Mouse (Mus musculus) midbrain, embryonic 15.5 days (tissue): Measurements from ENCODE around the gene Atf5. TPM values are rescaled to one million over a fixed set of nuclear protein-coding genes. Genes with fewer than 3 reads are reported as not detected.

Experiments
- ATAC-seq: fragments of 200-750 bp; cut with Nextera tagmentation; replicated peaks from 2 replicates; pipeline ENCODE4 v1.8.0; 2017; ENCODE audit warnings: moderate TSS enrichment
- H3K27ac ChIP-seq: fragments of 300-500 bp; sonication (generic); 2 replicates; pipeline ENCODE4 v1.5.1; 2015; ENCODE audit warnings: mild to moderate bottlenecking, inconsistent platforms
- H3K27me3 ChIP-seq: fragments of 300-500 bp; sonication (generic); replicated peaks from 2 replicates; pipeline ENCODE4 v1.6.1; 2015; ENCODE audit warnings: inconsistent platforms
- H3K36me3 ChIP-seq: fragments of 300-500 bp; sonication (generic); replicated peaks from 2 replicates; pipeline ENCODE4 v1.6.1; 2015; ENCODE audit warnings: inconsistent platforms
- H3K4me1 ChIP-seq: fragments of 300-500 bp; sonication (generic); 2 replicates; pipeline ENCODE4 v1.6.1; 2015; ENCODE audit warnings: inconsistent platforms
- H3K4me2 ChIP-seq: fragments of 300-500 bp; sonication (generic); 2 replicates; pipeline ENCODE4 v1.6.1; 2015; ENCODE audit warnings: inconsistent platforms, mild to moderate bottlenecking, moderate library complexity
- H3K4me3 ChIP-seq: fragments of 300-500 bp; sonication (generic); 2 replicates; pipeline ENCODE4 v1.5.1; 2015; ENCODE audit warnings: mild to moderate bottlenecking, inconsistent platforms
- H3K9ac ChIP-seq: fragments of 300-500 bp; sonication (generic); 2 replicates; pipeline ENCODE4 v1.6.1; 2015; ENCODE audit warnings: mild to moderate bottlenecking, inconsistent platforms
- H3K9me3 ChIP-seq: fragments of 300-500 bp; sonication (generic); 2 replicates; pipeline ENCODE4 v1.6.1; 2016; ENCODE audit warnings: inconsistent platforms
- WGBS: fragments of 180-500 bp; shearing (Covaris S2); methylation state at CpG from one replicate; pipeline ENCODE4 v1.1.7; 2015; ENCODE audit warnings: mixed read lengths; 5-methylcytosine and 5-hydroxymethylcytosine counted together
- microRNA counts: library from miRNA; unstranded; fragments of <30 nt; microRNA quantifications from one replicate; lab custom pipeline; 2016
- microRNA-seq: library from miRNA; unstranded; fragments of <30 nt; microRNA quantifications from one replicate; pipeline ENCODE4, GENCODE M21; 2016
- polyA plus RNA-seq: library from polyadenylated mRNA; unstranded; fragments of >200 nt; fragmentation: Nextera tagmentation; extraction: Ambion mirVana; gene quantifications from 2 replicates; pipeline ENCODE4 v1.2.1, GENCODE M21; 2015

The Atf5 gene
- polyA plus RNA-seq, 1 experiment from 2014 or later = 2.8 TPM

GRCm38 (mm10) chr7:44776849-44777498 lies 39.5 kb downstream of the Atf5 start:
- Histone ChIP-seq H3K27ac (no peak overlapping the region), H3K9me3 (no peaks in the 10 kb centered on the region), H3K4me1 (no peaks in the 10 kb centered on the region), H3K9ac (no peak overlapping the region), H3K4me2 (no peak overlapping the region), H3K4me3 (no peak overlapping the region), H3K27me3 (no peaks in the 10 kb centered on the region), H3K36me3 (no peaks in the 10 kb centered on the region; the same call in 1 of the 2 replicates)
- no peak for ATAC-seq
- WGBS = 95% methylated on average over 9 of the region's 9 CpGs

GRCm38 (mm10) chr7:44772591-44773204 lies 43.8 kb downstream of the Atf5 start:
- Histone ChIP-seq H3K4me3 (no peak overlapping the region), H3K4me1 (no peaks in the 10 kb centered on the region), H3K36me3 (peaks cover 11% of the 10 kb centered on the region), H3K27ac (no peak overlapping the region), H3K27me3 (no peaks in the 10 kb centered on the region), H3K9me3 (no peaks in the 10 kb centered on the region), H3K9ac (no peak overlapping the region), H3K4me2 (no peak overlapping the region)
- no peak for ATAC-seq
- WGBS = 92% methylated on average over 8 of the region's 8 CpGs

- 16% methylated on average over 6 of the region's 6 CpGs for WGBS
- Histone ChIP-seq H3K27ac (no peak overlapping the region), H3K27me3 (no peaks in the 10 kb centered on the region), H3K4me1 (no peaks in the 10 kb centered on the region), H3K9me3 (no peaks in the 10 kb centered on the region), H3K4me3 (no peak overlapping the region), H3K36me3 (peaks cover 11% of the 10 kb centered on the region), H3K9ac (no peak overlapping the region), H3K4me2 (no peak overlapping the region)
- no peak for ATAC-seq
Observed at GRCm38 (mm10) chr7:44770046-44770578, 46.3 kb downstream of the Atf5 start.

GRCm38 (mm10) chr7:44768129-44768528 lies 48.3 kb downstream of the Atf5 start:
- ATAC-seq = no peak
- no peak overlapping the region for H3K27ac ChIP-seq
- no peak overlapping the region for H3K9ac ChIP-seq
- peaks cover 15% of the 10 kb centered on the region for H3K36me3 ChIP-seq
- no peaks in the 10 kb centered on the region for H3K9me3 ChIP-seq
- no peak overlapping the region for H3K4me2 ChIP-seq
- no peaks in the 10 kb centered on the region for H3K4me1 ChIP-seq
- WGBS = 91% methylated on average over 5 of the region's 5 CpGs
- H3K27me3 ChIP-seq = no peaks in the 10 kb centered on the region
- H3K4me3 ChIP-seq = no peak overlapping the region

MicroRNA genes within 50 kb of the gene (microRNA counts, 519-probe panel; counts per million panel counts)
- microRNA mmu-miR-707 (lab: Ali Mortazavi, UCI) = not detected

Small RNA genes within 50 kb of the gene (microRNA-seq; reads per million reads assigned to microRNA genes)
- gene Mir707 = not detected

Other genes starting within 250 kb of the Atf5 start
- 1.1 and 1.4 TPM in 2 replicates for gene Napsa, start 244.3 kb downstream of the Atf5 start, polyA plus RNA-seq
- 5.8 and 8.0 TPM in 2 replicates for gene Kcnc3, start 226.0 kb downstream of the Atf5 start, polyA plus RNA-seq
- 2.3 and 2.9 TPM in 2 replicates for gene Myh14, start 145.8 kb downstream of the Atf5 start, polyA plus RNA-seq
- not detected in 2 replicates for gene Izumo2, start 107.9 kb downstream of the Atf5 start, polyA plus RNA-seq
- gene Vrk3, start 68.2 kb downstream of the Atf5 start, polyA plus RNA-seq = 28.4 and 29.7 TPM in 2 replicates
- 1.4 and 1.5 TPM in 2 replicates for gene Zfp473, start 65.6 kb downstream of the Atf5 start, polyA plus RNA-seq
- 49.9 and 52.7 TPM in 2 replicates for gene Nup62, start 570 bp downstream of the Atf5 start, polyA plus RNA-seq
- 1.6 and 2.2 TPM in 2 replicates for gene Il4i1, start 271 bp downstream of the Atf5 start, polyA plus RNA-seq
- gene Akt1s1, start 32.3 kb upstream of the Atf5 start, polyA plus RNA-seq = 89.7 and 91.1 TPM in 2 replicates
- gene Tbc1d17, start 32.4 kb upstream of the Atf5 start, polyA plus RNA-seq = 121 and 122 TPM in 2 replicates
- 30.5 and 32.8 TPM in 2 replicates for gene Pnkp, start 40.5 kb upstream of the Atf5 start, polyA plus RNA-seq
- 517 and 553 TPM in 2 replicates for gene Ptov1, start 53.1 kb upstream of the Atf5 start, polyA plus RNA-seq
- gene Med25, start 76.1 kb upstream of the Atf5 start, polyA plus RNA-seq = 179 TPM in 2 replicates
- gene Fuz, start 79.4 kb upstream of the Atf5 start, polyA plus RNA-seq = 20.3 and 22.9 TPM in 2 replicates
- 122 and 140 TPM in 2 replicates for gene Ap2a1, start 112.8 kb upstream of the Atf5 start, polyA plus RNA-seq
- 0.11 and 0.21 TPM in 2 replicates for gene Tsks, start 126.5 kb upstream of the Atf5 start, polyA plus RNA-seq
- gene Cpt1c, start 158.2 kb upstream of the Atf5 start, polyA plus RNA-seq = 56.5 and 58.2 TPM in 2 replicates
- gene Prmt1, start 169.9 kb upstream of the Atf5 start, polyA plus RNA-seq = 697 and 717 TPM in 2 replicates
- 61.9 and 66.8 TPM in 2 replicates for gene Irf3, start 181.0 kb upstream of the Atf5 start, polyA plus RNA-seq
- 10.0 and 12.3 TPM in 2 replicates for gene Bcl2l12, start 182.1 kb upstream of the Atf5 start, polyA plus RNA-seq
- 54.5 and 56.7 TPM in 2 replicates for gene Scaf1, start 199.7 kb upstream of the Atf5 start, polyA plus RNA-seq
- gene Rras, start 201.3 kb upstream of the Atf5 start, polyA plus RNA-seq = 12.5 and 15.2 TPM in 2 replicates
- gene Prr12, start 236.2 kb upstream of the Atf5 start, polyA plus RNA-seq = 16.2 and 18.1 TPM in 2 replicates
- gene Nosip, start 245.8 kb upstream of the Atf5 start, polyA plus RNA-seq = 67.2 and 72.1 TPM in 2 replicates
- 15.7 and 15.9 TPM in 2 replicates for gene Prrg2, start 246.0 kb upstream of the Atf5 start, polyA plus RNA-seq